Mouse (Mus musculus) neural tube, embryonic 11.5 days (tissue): ENCODE measurements around the gene Aldh1l1. TPM values are rescaled to one million over a fixed set of nuclear protein-coding genes. Genes with fewer than 3 reads are reported as not detected.

Experiments
- ATAC-seq: fragments of 200-750 bp; cut with Nextera tagmentation; 2 replicates; pipeline ENCODE4 v1.8.0; 2017; ENCODE audit warnings: moderate number of reproducible peaks, mild to moderate bottlenecking, moderate TSS enrichment, moderate library complexity; ENCODE audit not compliant: insufficient read depth, low FRiP score, low TSS enrichment
- DNase-seq: peaks from one replicate; pipeline ENCODE4 v3.0.0-alpha.2; 2015; ENCODE audit warnings: low spot score
- H3K27ac ChIP-seq: fragments of 300-500 bp; sonication (generic); 2 replicates; pipeline ENCODE4 v1.5.1; 2014; ENCODE audit warnings: low read depth, mild to moderate bottlenecking, low read length
- H3K27me3 ChIP-seq: fragments of 300-500 bp; sonication (generic); 2 replicates; pipeline ENCODE4 v1.6.1; 2014; ENCODE audit warnings: mild to moderate bottlenecking, low read length, mixed read lengths; ENCODE audit not compliant: control insufficient read depth, insufficient read depth
- H3K36me3 ChIP-seq: fragments of 300-500 bp; sonication (generic); 2 replicates; pipeline ENCODE4 v1.6.1; 2014; ENCODE audit warnings: mild to moderate bottlenecking, low read length, moderate library complexity, mixed read lengths; ENCODE audit not compliant: control insufficient read depth, insufficient read depth
- H3K4me1 ChIP-seq: fragments of 300-500 bp; sonication (generic); 2 replicates; pipeline ENCODE4 v1.6.1; 2014; ENCODE audit warnings: low read length, mixed read lengths; ENCODE audit not compliant: control insufficient read depth, insufficient read depth
- H3K4me2 ChIP-seq: fragments of 300-500 bp; sonication (generic); 2 replicates; pipeline ENCODE4 v1.6.1; 2014; ENCODE audit warnings: low read depth, mild to moderate bottlenecking, moderate library complexity
- H3K4me3 ChIP-seq: fragments of 300-500 bp; sonication (generic); 2 replicates; pipeline ENCODE4 v1.5.1; 2014; ENCODE audit warnings: low read depth, low read length
- H3K9ac ChIP-seq: fragments of 300-500 bp; sonication (generic); 2 replicates; pipeline ENCODE4 v1.6.1; 2014; ENCODE audit warnings: mild to moderate bottlenecking, low read length
- H3K9me3 ChIP-seq: fragments of 300-500 bp; sonication (generic); 2 replicates; pipeline ENCODE4 v1.6.1; 2016; ENCODE audit warnings: low read length; ENCODE audit not compliant: control insufficient read depth
- WGBS: fragments of 180-500 bp; shearing (Covaris S2); extraction: QIAGEN DNeasy Blood & Tissue Kit; methylation state at CpG from one replicate; pipeline ENCODE4 v1.1.7; 2014; 5-methylcytosine and 5-hydroxymethylcytosine counted together
- polyA plus RNA-seq: library from polyadenylated mRNA; unstranded; fragments of >200 nt; fragmentation: Nextera tagmentation; extraction: Ambion mirVana; gene quantifications from 2 replicates; pipeline ENCODE4 v1.2.1, GENCODE M21; 2014

The Aldh1l1 gene
- polyA plus RNA-seq, 1 experiment from 2014 or later: 0.97 TPM

DNA sequence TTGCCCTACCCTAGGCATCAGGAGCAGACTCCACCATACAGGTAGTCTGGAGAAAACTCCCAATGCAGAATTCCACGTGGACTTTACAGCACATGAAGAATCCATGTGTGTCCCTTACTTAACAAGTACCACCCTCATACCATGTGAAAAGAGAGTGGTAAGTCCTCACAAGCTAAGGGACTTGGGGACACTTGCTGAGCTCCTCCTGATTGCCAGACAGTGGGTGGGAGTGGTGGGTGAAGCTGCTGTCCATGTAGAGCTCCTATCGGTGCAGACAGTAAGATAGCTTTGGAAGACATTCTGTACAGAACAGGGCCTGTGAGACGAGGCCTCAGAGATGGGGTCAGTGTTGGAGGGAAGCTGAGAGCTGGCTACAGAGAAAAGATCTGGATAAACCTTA, 81.7 kb downstream of the Aldh1l1 start:
- no peak overlapping the region for H3K4me2 ChIP-seq
- no peak overlapping the region for H3K27ac ChIP-seq
- no peak overlapping the region for H3K4me3 ChIP-seq
- H3K9ac ChIP-seq: no peak overlapping the region
- no peak for DNase-seq
- H3K27me3 ChIP-seq: no peaks in the 10 kb centered on the region
- WGBS: 81% methylated on average over 3 of the region's 3 CpGs
- no peaks in the 10 kb centered on the region for H3K36me3 ChIP-seq
- no peaks in the 10 kb centered on the region for H3K4me1 ChIP-seq
- ATAC-seq: no peak
- no peaks in the 10 kb centered on the region for H3K9me3 ChIP-seq

DNA sequence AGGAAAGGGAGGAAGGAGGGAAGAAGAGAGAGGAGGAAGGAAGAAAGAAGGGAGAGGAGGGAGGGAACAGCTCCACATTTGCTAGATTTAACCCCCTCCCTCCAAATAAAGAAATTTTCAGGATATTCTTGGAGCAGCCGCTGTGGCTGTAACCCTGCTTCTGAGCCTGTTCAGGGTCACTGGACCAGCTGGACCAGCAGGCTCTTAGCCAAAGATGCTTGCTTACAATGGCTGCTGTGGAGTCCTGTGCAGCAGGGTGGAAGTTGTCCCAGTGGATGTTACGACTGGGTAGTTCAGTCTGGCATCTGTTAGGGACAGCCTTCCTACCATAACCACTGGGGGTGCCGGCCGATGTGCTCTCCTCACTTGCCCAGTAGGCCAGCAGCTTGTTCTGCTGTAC, 82.5 kb downstream of the Aldh1l1 start:
- Histone ChIP-seq H3K27ac (no peak overlapping the region), H3K36me3 (no peaks in the 10 kb centered on the region), H3K4me3 (no peak overlapping the region), H3K9ac (no peak overlapping the region), H3K4me2 (no peak overlapping the region), H3K9me3 (no peaks in the 10 kb centered on the region), H3K4me1 (no peaks in the 10 kb centered on the region), H3K27me3 (no peaks in the 10 kb centered on the region)
- 77% methylated on average over 4 of the region's 4 CpGs for WGBS
- DNase-seq: no peak
- no peak for ATAC-seq

DNA sequence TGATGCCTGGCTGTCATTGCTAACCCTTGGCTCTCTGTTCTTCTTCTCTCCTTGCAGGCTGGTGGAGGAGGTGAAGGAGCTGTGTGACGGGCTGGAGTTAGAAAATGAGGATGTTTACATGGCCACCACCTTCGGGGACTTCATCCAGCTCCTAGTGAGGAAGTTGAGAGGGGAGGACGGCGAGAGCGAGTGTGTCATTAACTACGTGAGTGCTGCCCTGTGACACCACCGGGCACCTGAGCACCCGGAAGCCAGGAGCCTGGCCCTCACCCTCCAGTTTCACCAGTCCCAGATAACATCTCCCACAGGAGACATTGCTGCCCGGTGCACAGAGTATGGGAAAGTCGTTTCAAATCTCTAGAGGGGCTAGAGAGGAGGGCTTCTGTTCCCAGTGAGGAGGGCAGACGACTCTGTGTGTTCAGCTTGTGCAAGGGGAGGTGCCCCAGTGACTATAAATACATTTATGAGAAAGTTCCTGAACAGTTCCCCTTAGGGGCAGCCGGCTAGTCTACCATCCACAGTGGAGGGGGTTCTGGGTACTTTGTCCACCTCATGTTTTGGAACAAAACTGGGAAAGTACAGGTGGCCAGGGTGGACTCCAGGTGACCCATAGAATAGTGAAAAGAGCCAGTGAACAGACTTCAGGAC, 83.6 kb downstream of the Aldh1l1 start:
- 66% methylated on average over 12 of the region's 12 CpGs for WGBS
- H3K27me3 ChIP-seq: no peaks in the 10 kb centered on the region
- H3K4me3 ChIP-seq: no peak overlapping the region
- H3K27ac ChIP-seq: no peak overlapping the region
- no peak for ATAC-seq
- no peaks in the 10 kb centered on the region for H3K4me1 ChIP-seq
- H3K4me2 ChIP-seq: no peak overlapping the region
- no peak for DNase-seq
- no peak overlapping the region for H3K9ac ChIP-seq
- no peaks in the 10 kb centered on the region for H3K36me3 ChIP-seq
- no peaks in the 10 kb centered on the region for H3K9me3 ChIP-seq

DNA sequence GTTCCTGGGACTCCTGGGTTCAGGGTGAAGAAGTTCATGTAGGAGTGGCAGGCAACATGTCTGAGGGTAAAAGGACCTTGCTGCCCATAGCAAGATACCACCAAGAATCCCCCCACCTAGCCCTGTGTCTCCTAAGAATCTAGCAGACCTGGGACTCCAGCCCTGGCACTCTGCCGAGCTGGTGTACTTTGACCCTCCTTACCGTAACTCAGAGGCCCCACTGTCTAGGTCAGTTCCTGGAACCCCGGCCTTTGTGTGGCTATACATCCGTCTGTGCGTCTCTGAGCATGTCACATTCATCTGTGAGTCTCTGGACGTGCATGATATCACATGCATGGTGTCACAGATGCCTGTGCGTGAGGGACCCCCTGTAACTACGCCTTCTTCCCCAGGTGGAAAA, 84.2 kb downstream of the Aldh1l1 start:
- Histone ChIP-seq H3K9ac (no peak overlapping the region), H3K4me1 (no peaks in the 10 kb centered on the region), H3K36me3 (no peaks in the 10 kb centered on the region), H3K27me3 (no peaks in the 10 kb centered on the region), H3K4me2 (no peak overlapping the region), H3K4me3 (no peak overlapping the region), H3K9me3 (no peaks in the 10 kb centered on the region), H3K27ac (no peak overlapping the region)
- ATAC-seq: no peak
- WGBS: 84% methylated on average over 8 of the region's 8 CpGs
- DNase-seq: no peak

DNA sequence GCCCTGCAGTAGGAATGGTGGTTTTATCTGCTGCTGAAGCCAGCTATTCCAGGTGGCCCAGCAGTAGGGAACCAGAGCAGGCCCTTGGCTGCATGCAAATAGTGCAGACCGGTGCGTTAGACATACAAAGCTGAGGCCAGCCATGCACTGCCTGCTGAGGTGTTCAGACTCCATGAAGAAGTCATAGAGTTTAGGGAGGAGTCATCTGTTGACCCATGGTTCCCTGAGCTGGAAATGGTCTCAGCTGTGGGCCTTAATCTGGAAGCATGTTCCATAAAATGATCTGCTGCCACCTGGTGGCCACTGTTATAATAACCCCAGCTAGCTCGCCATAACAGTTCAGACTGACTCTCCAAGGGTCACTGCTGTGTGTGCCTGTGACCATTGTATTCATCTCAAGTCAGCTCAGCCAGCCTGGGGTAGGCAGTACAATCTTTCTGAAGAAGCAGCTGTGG, 89.1 kb downstream of the Aldh1l1 start:
- H3K4me3 ChIP-seq: no peak overlapping the region
- H3K27me3 ChIP-seq: no peaks in the 10 kb centered on the region
- no peaks in the 10 kb centered on the region for H3K4me1 ChIP-seq
- 38% methylated on average over 3 of the region's 3 CpGs for WGBS
- H3K9ac ChIP-seq: no peak overlapping the region
- no peak overlapping the region for H3K27ac ChIP-seq
- H3K4me2 ChIP-seq: no peak overlapping the region
- H3K36me3 ChIP-seq: no peaks in the 10 kb centered on the region
- no peaks in the 10 kb centered on the region for H3K9me3 ChIP-seq
- peak; percentile 52; the same call in 1 of the 2 replicates for ATAC-seq
- peak; percentile 83 for DNase-seq

DNA sequence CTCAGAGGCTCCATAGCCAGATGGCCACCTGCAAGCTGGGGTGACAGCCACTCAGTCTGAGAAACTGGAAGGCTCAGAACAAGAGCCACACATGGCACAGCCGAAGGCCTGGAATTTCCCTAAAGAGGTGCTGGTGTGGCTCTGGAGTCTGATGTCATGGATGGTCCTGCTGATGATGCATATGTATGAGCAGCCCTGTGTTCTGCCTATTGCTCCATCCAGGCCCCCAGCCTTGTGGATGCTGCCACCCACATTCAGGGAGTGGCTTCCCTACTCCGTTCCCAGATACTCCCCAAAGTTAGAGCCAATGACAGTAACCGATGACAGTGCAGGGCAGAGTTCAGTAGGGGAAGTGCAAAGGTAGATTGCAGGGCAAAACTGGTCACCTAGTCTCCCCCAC, 91.9 kb downstream of the Aldh1l1 start:
- Histone ChIP-seq H3K9ac (no peak overlapping the region), H3K36me3 (no peaks in the 10 kb centered on the region), H3K4me3 (no peak overlapping the region), H3K4me2 (no peak overlapping the region), H3K27me3 (no peaks in the 10 kb centered on the region), H3K4me1 (no peaks in the 10 kb centered on the region), H3K27ac (no peak overlapping the region), H3K9me3 (no peaks in the 10 kb centered on the region)
- ATAC-seq (no peak), DNase-seq (no peak)
- 65% methylated on average over 3 of the region's 3 CpGs for WGBS

DNA sequence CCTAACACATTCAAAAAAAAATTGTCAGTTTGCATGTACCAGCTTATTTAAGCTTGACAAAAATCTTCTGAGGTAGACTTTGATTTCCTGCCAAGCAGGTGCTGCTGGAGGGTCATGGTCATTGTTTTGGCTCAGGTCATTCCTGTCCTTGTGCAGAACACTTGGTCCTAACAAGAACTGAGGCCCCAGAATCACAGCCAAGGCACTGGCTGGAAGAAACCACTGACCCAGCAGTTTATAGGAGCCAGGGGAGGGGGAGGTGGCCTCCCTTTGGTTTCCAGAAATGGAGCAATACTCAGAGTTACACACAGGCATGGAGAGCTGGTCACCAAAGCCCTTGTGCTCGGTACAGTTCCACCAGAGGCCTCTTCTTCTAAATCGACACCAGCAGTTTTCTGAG, 96.1 kb downstream of the Aldh1l1 start:
- WGBS: 94% methylated on average over 2 of the region's 2 CpGs
- Histone ChIP-seq H3K36me3 (no peaks in the 10 kb centered on the region), H3K4me1 (no peaks in the 10 kb centered on the region), H3K27ac (no peak overlapping the region), H3K4me2 (no peak overlapping the region), H3K27me3 (no peaks in the 10 kb centered on the region), H3K4me3 (no peak overlapping the region), H3K9ac (no peak overlapping the region), H3K9me3 (no peaks in the 10 kb centered on the region)
- no peak for ATAC-seq
- no peak for DNase-seq

DNA sequence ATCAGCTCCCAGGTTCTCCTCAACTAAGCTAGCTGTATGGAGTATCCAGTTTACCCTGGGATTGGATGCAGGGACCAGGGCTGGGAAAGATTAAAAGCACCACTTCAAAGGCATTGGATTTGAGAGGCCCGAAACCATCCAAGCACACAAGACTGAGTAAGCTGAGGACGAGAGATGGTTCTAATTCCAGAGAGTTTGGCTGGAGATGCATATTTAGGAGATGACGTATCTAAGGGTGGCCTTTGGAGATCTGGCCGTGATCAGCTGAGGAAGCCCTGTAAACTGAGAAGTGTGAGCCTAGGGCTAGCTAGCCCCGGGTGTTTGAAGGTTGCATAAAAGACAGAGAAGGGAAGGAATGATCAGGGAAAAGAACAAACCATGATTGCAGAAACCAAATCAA, 101.9 kb downstream of the Aldh1l1 start:
- no peaks in the 10 kb centered on the region for H3K4me1 ChIP-seq
- no peaks in the 10 kb centered on the region for H3K9me3 ChIP-seq
- no peak overlapping the region for H3K4me3 ChIP-seq
- no peaks in the 10 kb centered on the region for H3K27me3 ChIP-seq
- no peak for ATAC-seq
- DNase-seq: no peak
- WGBS: 68% methylated on average over 5 of the region's 5 CpGs
- H3K36me3 ChIP-seq: no peaks in the 10 kb centered on the region
- no peak overlapping the region for H3K4me2 ChIP-seq
- no peak overlapping the region for H3K27ac ChIP-seq
- no peak overlapping the region for H3K9ac ChIP-seq

DNA sequence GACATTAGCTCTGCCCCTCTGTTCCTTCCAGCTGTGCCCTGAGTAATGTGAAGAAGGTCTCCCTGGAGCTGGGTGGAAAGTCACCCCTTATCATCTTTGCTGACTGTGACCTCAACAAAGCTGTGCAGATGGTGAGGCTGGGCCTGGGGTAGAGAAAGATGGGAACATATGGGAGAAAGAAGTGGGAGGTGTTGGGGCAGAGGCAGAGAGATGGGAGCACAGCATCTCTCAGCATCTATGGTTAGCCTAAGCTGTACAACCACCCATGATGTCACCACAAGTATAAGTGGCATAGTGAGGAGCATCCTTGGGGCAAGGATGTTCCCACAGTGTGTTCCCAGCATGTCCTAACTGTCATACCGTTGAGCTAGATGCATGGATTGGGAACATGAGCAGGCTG, 104.5 kb downstream of the Aldh1l1 start:
- Histone ChIP-seq H3K9me3 (no peaks in the 10 kb centered on the region), H3K27ac (no peak overlapping the region), H3K4me3 (no peak overlapping the region), H3K27me3 (no peaks in the 10 kb centered on the region), H3K4me2 (no peak overlapping the region), H3K4me1 (no peaks in the 10 kb centered on the region), H3K36me3 (no peaks in the 10 kb centered on the region), H3K9ac (no peak overlapping the region)
- ATAC-seq (no peak), DNase-seq (no peak)
- WGBS: 69% methylated on average over 1 of the region's 1 CpGs
